Comparison of ENCODE assay signal across 18 mouse cellular contexts in genomic region chr13:114124991-114125390, GRCm38 (mm10).
"Had no signal": no experiment of that assay in that cellular context is flagged by ENCODE, and none has a peak within 500 bp of the region (broad histone marks: within the 10 kb centered on the region; RNA-seq: fewer than 3 reads in every experiment).

No protein-coding gene starts in this region.

- H3K27ac ChIP-seq: lung, embryonic 15.5 days; midbrain, embryonic 13.5 days; midbrain, embryonic 15.5 days; neural tube, embryonic 12.5 days had no signal

- H3K27me3 ChIP-seq: lung, embryonic 15.5 days; midbrain, embryonic 13.5 days; midbrain, embryonic 15.5 days; neural tube, embryonic 12.5 days had no signal

- H3K36me3 ChIP-seq: lung, embryonic 15.5 days; midbrain, embryonic 13.5 days; midbrain, embryonic 15.5 days; neural tube, embryonic 12.5 days had no signal

- H3K4me3 ChIP-seq: lung, embryonic 15.5 days; midbrain, embryonic 13.5 days; midbrain, embryonic 15.5 days; neural tube, embryonic 12.5 days had no signal

- DNase-seq: liver, postnatal 0 days; lung, adult 2 months; lung, postnatal 14 days; lung, postnatal 4 days; retina, postnatal 1 day; right cerebral cortex, adult 18-20 months; right cerebral cortex, postnatal 25 days; right cerebral cortex, postnatal 4 days; spleen, adult 18-20 months; thymus, adult 18-20 months; thymus, postnatal 14 days; thymus, postnatal 36 days had no signal

- ATAC-seq: liver, postnatal 0 days; lung, postnatal 0 days; midbrain, embryonic 13.5 days; midbrain, embryonic 15.5 days had no signal

- H3K9me3 ChIP-seq: midbrain, embryonic 13.5 days; midbrain, embryonic 15.5 days; neural tube, embryonic 12.5 days had no signal

- H3K4me2 ChIP-seq: lung, embryonic 15.5 days; midbrain, embryonic 11.5 days; midbrain, embryonic 13.5 days; midbrain, embryonic 15.5 days; neural tube, embryonic 12.5 days had no signal

- H3K9ac ChIP-seq: liver, postnatal 0 days; lung, embryonic 15.5 days; midbrain, embryonic 13.5 days; midbrain, embryonic 15.5 days; neural tube, embryonic 12.5 days had no signal

- H3K4me1 ChIP-seq: lung, embryonic 15.5 days; midbrain, embryonic 13.5 days; midbrain, embryonic 15.5 days; neural tube, embryonic 12.5 days had no signal
